Mouse (Mus musculus): ENCODE results near the gene Carnmt1. TPM values are rescaled to one million over a fixed set of nuclear protein-coding genes. Genes with fewer than 3 reads are reported as not detected.

The Carnmt1 gene
- polyA plus RNA-seq, 1 experiment from 2014 or later = 33.3 TPM

DNA sequence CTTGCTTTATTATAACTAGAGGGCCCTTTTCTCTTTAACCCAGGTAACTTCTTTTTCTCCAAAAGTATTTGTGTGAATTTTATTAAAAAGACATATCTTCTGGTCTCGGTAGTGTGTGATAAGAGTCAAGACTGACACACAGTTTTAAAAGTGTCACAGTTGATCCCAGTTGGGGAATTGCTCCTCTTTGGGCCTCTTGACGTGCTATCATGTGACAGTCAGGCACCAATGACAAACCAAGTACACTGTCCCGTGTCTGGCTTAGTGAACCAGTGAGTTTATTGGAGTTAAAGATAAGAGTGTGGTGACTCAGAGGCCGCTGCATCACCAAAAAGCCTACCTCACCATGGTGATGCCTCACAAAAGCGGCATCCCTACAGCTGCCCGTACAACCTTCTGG lies 26.5 kb upstream of the Carnmt1 start:
- 59% methylated on average over 6 of the region's 6 CpGs for WGBS
- Histone ChIP-seq H3K36me3 (no peaks in the 10 kb centered on the region), H3K4me3 (no peak overlapping the region), H3K9me3 (no peaks in the 10 kb centered on the region), H3K27me3 (ENCODE audit: insufficient read depth, poor library complexity, severe bottlenecking) (no peaks in the 10 kb centered on the region), H3K4me1 (peaks cover 18% of the 10 kb centered on the region), H3K27ac (no peak overlapping the region)
- DNase-seq (ENCODE audit: low spot score) = no peak

GRCm38 (mm10) chr19:18646397-18646796 lies 24.2 kb upstream of the Carnmt1 start:
- peaks cover 23% of the 10 kb centered on the region for H3K4me1 ChIP-seq
- no peaks in the 10 kb centered on the region for H3K9me3 ChIP-seq
- H3K4me3 ChIP-seq = no peak overlapping the region
- no peaks in the 10 kb centered on the region for H3K36me3 ChIP-seq
- DNase-seq (ENCODE audit: low spot score) = no peak
- WGBS = 61% methylated on average over 3 of the region's 3 CpGs
- H3K27ac ChIP-seq = 0 out of 2 replicates have a peak overlapping the region, but pooled peaks have one; percentile 36
- H3K27me3 ChIP-seq (ENCODE audit: insufficient read depth, poor library complexity, severe bottlenecking) = no peaks in the 10 kb centered on the region

- H3K4me3 ChIP-seq = no peak overlapping the region
- H3K4me1 ChIP-seq = peaks cover 23% of the 10 kb centered on the region
- H3K27me3 ChIP-seq (ENCODE audit: insufficient read depth, poor library complexity, severe bottlenecking) = no peaks in the 10 kb centered on the region
- H3K27ac ChIP-seq = no peak overlapping the region
- no peak for DNase-seq (ENCODE audit: low spot score)
- H3K36me3 ChIP-seq = no peaks in the 10 kb centered on the region
- WGBS = 51% methylated on average over 5 of the region's 5 CpGs
- H3K9me3 ChIP-seq = no peaks in the 10 kb centered on the region
These were observed 23.6 kb upstream of the Carnmt1 start for GRCm38 (mm10) chr19:18646853-18647420.

DNA sequence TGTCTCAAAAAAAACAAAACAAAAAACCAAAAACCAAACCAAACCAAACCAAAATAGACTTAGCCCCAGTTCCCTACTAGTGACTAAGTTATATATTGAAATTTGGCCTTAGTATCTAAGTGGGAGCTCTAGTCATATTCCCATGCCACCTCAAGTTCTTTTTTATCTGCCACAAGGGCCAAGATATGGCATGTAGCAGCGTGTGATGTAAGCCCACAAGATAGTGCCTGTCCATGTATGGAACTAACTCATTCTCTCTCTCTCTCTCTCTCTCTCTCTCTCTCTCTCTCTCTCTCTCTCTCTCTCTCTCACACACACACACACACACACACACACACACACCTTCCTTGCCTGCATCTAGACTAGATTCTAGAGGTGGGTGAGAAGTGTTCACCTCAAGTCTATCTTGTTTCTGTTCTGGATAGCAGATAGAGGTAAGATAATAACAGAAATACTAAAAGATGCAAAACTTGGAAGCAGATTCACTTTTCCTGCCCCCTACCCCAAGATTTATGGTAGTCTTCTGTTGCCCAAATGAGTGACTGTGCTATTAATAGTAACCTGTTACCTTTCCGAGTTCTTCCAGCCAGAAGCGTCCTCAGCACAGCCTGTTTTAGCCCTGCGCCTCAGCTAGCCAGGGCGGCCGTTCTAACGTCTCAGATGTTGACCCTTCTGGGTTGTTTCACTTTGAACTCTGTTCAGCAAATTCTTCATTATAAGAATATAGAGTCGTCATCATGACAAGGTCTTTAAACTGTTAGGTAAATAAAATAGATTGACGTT lies 22.6 kb upstream of the Carnmt1 start:
- WGBS = 43% methylated on average over 9 of the region's 9 CpGs
- H3K9me3 ChIP-seq = no peaks in the 10 kb centered on the region
- peak overlapping the region; percentile 59 for H3K27ac ChIP-seq

GRCm38 (mm10) chr19:18648558-18648945 lies 22.0 kb upstream of the Carnmt1 start:
- no peaks in the 10 kb centered on the region for H3K9me3 ChIP-seq
- H3K4me1 ChIP-seq = peaks cover 24% of the 10 kb centered on the region
- H3K4me3 ChIP-seq = no peak overlapping the region
- 85% methylated on average over 6 of the region's 6 CpGs for WGBS
- H3K36me3 ChIP-seq = no peaks in the 10 kb centered on the region
- no peaks in the 10 kb centered on the region for H3K27me3 ChIP-seq (ENCODE audit: insufficient read depth, poor library complexity, severe bottlenecking)
- H3K27ac ChIP-seq = peak overlapping the region; percentile 59; the same call in 1 of the 2 replicates
- no peak for DNase-seq (ENCODE audit: low spot score)

More for the DNA sequence above, 22.6 kb upstream of the Carnmt1 start:
- H3K36me3 ChIP-seq = no peaks in the 10 kb centered on the region
- DNase-seq (ENCODE audit: low spot score) = no peak
- H3K27me3 ChIP-seq (ENCODE audit: insufficient read depth, poor library complexity, severe bottlenecking) = no peaks in the 10 kb centered on the region
- H3K4me1 ChIP-seq = peaks cover 23% of the 10 kb centered on the region
- no peak overlapping the region for H3K4me3 ChIP-seq

- no peaks in the 10 kb centered on the region for H3K36me3 ChIP-seq
- no peak overlapping the region for H3K27ac ChIP-seq
- no peaks in the 10 kb centered on the region for H3K27me3 ChIP-seq (ENCODE audit: insufficient read depth, poor library complexity, severe bottlenecking)
- DNase-seq (ENCODE audit: low spot score) = no peak
- no peaks in the 10 kb centered on the region for H3K9me3 ChIP-seq
- whole genome bisulfite sequencing = 77% methylated on average over 4 of the region's 4 CpGs
- no peak overlapping the region for H3K4me3 ChIP-seq
- peaks cover 34% of the 10 kb centered on the region for H3K4me1 ChIP-seq
These were observed 20.6 kb upstream of the Carnmt1 start for GRCm38 (mm10) chr19:18649955-18650354.

- no peaks in the 10 kb centered on the region for H3K27me3 ChIP-seq (ENCODE audit: insufficient read depth, poor library complexity, severe bottlenecking)
- 66% methylated on average over 6 of the region's 6 CpGs for WGBS
- H3K36me3 ChIP-seq = no peaks in the 10 kb centered on the region
- H3K9me3 ChIP-seq = no peaks in the 10 kb centered on the region
- no peak overlapping the region for H3K27ac ChIP-seq
- H3K4me3 ChIP-seq = no peak overlapping the region
- peaks cover 38% of the 10 kb centered on the region for H3K4me1 ChIP-seq
- no peak for DNase-seq (ENCODE audit: low spot score)
These were observed 20.1 kb upstream of the Carnmt1 start for GRCm38 (mm10) chr19:18650473-18650872.

DNA sequence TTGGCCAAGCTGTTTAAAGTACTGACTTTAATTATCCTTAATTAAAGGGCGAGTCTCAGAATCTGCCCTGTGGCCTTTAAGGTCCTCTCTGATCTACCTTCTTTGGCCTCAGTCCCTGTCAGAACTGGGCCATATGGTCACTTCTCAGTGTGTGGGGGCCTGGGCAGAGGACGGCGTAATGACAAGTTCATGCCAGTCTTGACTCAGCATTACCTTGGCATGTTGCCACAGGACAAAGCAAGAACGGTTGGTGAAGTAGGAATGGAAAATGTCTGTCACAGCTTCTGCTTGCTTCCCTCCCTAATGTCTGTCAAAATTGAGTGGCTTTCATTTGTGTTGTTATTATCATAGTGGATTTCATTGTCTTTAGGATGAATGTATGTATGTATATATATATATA lies 18.0 kb upstream of the Carnmt1 start:
- H3K27ac ChIP-seq = no peak overlapping the region

GRCm38 (mm10) chr19:18653058-18653457 lies 17.5 kb upstream of the Carnmt1 start:
- H3K27me3 ChIP-seq (ENCODE audit: insufficient read depth, poor library complexity, severe bottlenecking) = no peaks in the 10 kb centered on the region
- no peaks in the 10 kb centered on the region for H3K36me3 ChIP-seq
- no peak for DNase-seq (ENCODE audit: low spot score)
- H3K4me1 ChIP-seq = peaks cover 29% of the 10 kb centered on the region
- H3K4me3 ChIP-seq = no peak overlapping the region
- WGBS = 75% methylated on average over 6 of the region's 6 CpGs
- peak overlapping the region; percentile 39; the same call in 1 of the 2 replicates for H3K27ac ChIP-seq
- H3K9me3 ChIP-seq = no peaks in the 10 kb centered on the region

More for the DNA sequence above, 18.0 kb upstream of the Carnmt1 start:
- H3K27me3 ChIP-seq (ENCODE audit: insufficient read depth, poor library complexity, severe bottlenecking) = no peaks in the 10 kb centered on the region
- H3K4me3 ChIP-seq = no peak overlapping the region
- no peak for DNase-seq (ENCODE audit: low spot score)
- H3K4me1 ChIP-seq = peaks cover 31% of the 10 kb centered on the region
- 67% methylated on average over 4 of the region's 4 CpGs for WGBS
- no peaks in the 10 kb centered on the region for H3K36me3 ChIP-seq
- no peaks in the 10 kb centered on the region for H3K9me3 ChIP-seq

- DNase-seq (ENCODE audit: low spot score) = no peak
- Histone ChIP-seq H3K9me3 (no peaks in the 10 kb centered on the region), H3K4me1 (peaks cover 23% of the 10 kb centered on the region), H3K36me3 (no peaks in the 10 kb centered on the region), H3K27ac (peak overlapping the region; percentile 37; the same call in 1 of the 2 replicates), H3K4me3 (no peak overlapping the region), H3K27me3 (ENCODE audit: insufficient read depth, poor library complexity, severe bottlenecking) (no peaks in the 10 kb centered on the region)
- WGBS = 88% methylated on average over 8 of the region's 8 CpGs
These were observed 16.2 kb upstream of the Carnmt1 start for GRCm38 (mm10) chr19:18654330-18654729.

DNA sequence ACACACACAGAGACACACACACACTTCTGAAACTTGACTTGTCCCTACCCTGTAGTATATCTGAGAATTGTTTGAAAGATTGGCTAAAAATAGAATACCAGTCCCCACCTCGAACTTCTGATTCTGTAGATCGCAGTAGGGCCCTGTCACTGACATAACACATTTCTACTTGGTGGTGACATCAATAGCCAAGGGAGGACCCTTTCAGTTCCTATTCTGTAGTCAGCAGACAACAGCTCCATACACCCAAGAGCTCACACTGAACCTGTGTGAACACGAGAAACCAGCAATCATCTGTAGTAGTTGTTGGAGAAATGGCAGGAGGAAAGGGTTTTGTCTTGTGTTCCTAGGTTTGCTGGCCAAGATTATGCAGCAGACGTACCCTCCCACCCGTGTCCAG lies 15.6 kb upstream of the Carnmt1 start:
- Histone ChIP-seq H3K36me3 (no peaks in the 10 kb centered on the region), H3K27ac (peak overlapping the region; percentile 39; the same call in 1 of the 2 replicates), H3K27me3 (ENCODE audit: insufficient read depth, poor library complexity, severe bottlenecking) (no peaks in the 10 kb centered on the region), H3K4me3 (no peak overlapping the region), H3K4me1 (peaks cover 23% of the 10 kb centered on the region), H3K9me3 (no peaks in the 10 kb centered on the region)
- 50% methylated on average over 5 of the region's 5 CpGs for WGBS
- no peak for DNase-seq (ENCODE audit: low spot score)

- Histone ChIP-seq H3K36me3 (no peaks in the 10 kb centered on the region), H3K27me3 (ENCODE audit: insufficient read depth, poor library complexity, severe bottlenecking) (no peaks in the 10 kb centered on the region), H3K4me1 (peaks cover 19% of the 10 kb centered on the region), H3K4me3 (no peak overlapping the region), H3K27ac (no peak overlapping the region), H3K9me3 (no peaks in the 10 kb centered on the region)
- WGBS = 78% methylated on average over 7 of the region's 7 CpGs
- no peak for DNase-seq (ENCODE audit: low spot score)
These were observed 14.6 kb upstream of the Carnmt1 start for GRCm38 (mm10) chr19:18655999-18656398.

DNA sequence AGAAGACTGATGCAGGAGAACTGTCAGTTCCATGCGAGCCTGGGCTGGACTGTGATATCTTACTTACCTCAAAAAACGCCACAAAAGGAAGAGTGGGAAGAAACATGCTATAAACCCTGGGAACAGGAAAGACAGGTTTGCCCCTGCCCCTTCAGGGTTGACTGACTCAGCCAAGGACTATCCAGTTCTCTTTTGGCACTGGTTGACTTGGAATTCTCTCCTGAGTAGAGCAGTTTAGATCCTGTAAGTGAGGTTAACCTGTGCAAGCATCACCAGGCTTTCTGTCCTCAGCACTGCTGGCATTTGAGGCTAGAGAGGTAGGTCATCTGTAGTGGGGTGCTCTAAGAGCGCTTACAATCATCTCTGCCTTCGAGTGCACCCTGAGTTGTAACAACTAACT lies 12.1 kb upstream of the Carnmt1 start:
- WGBS = 76% methylated on average over 4 of the region's 4 CpGs
- Histone ChIP-seq H3K9me3 (no peaks in the 10 kb centered on the region), H3K4me1 (peaks cover 15% of the 10 kb centered on the region), H3K27ac (no peak overlapping the region), H3K36me3 (no peaks in the 10 kb centered on the region), H3K27me3 (ENCODE audit: insufficient read depth, poor library complexity, severe bottlenecking) (no peaks in the 10 kb centered on the region), H3K4me3 (no peak overlapping the region)
- DNase-seq (ENCODE audit: low spot score) = no peak

Measured in heart, embryonic 10.5 days (tissue).